Mouse (Mus musculus): ENCODE measurements around the gene Stoml2. TPM values are rescaled to one million over a fixed set of nuclear protein-coding genes. Genes with fewer than 3 reads are reported as not detected.
A peak's percentile ranks its signal among the peaks of the same experiment; 100 is the strongest.

The Stoml2 gene
- total and polyA plus RNA-seq, 3 experiments, result 391 to 480 TPM; not detected in 1

- Histone ChIP-seq H3K79me2 (ENCODE audit: control insufficient read depth, insufficient read depth, low read length, poor library complexity) (peaks cover 9% of the 10 kb centered on the region), H3K4me1 (ENCODE audit: control insufficient read depth in 1 of 2, insufficient read depth in 2 of 2, low read length in 2 of 2) (peaks cover 0 to 9% of the 10 kb centered on the region in 2 experiments; a peak in 2 of 4 replicates), H3K36me3 (ENCODE audit: control insufficient read depth in 1 of 2, insufficient read depth in 2 of 2, low read length in 2 of 2) (peaks cover 2% of the 10 kb centered on the region in 2 experiments; a peak in 3 of 4 replicates), H3K9ac (ENCODE audit: control insufficient read depth, low read depth, low read length, poor library complexity, severe bottlenecking) (no peak overlapping the region), H3K27ac (ENCODE audit: control insufficient read depth, low read depth, low read length) (no peak overlapping the region), H3K4me3 (ENCODE audit: control insufficient read depth in 1 of 2, insufficient read depth in 1 of 2, low read depth in 2 of 2, low read length in 2 of 2) (no peak overlapping the region), H3K27me3 (ENCODE audit: control insufficient read depth in 1 of 2, insufficient read depth in 2 of 2, low read length in 2 of 2) (no peaks in the 10 kb centered on the region), H3K9me3 (replicated peaks; ENCODE audit: insufficient read depth, low read length) (no peaks in the 10 kb centered on the region)
- TF ChIP-seq GATA1 (IDR thresholded peaks at IDR 0.05; ENCODE audit: low read depth, low read length) (no peak), CTCF (IDR thresholded peaks at IDR 0.05 in 2 of 3, conservative IDR thresholded peaks at IDR 0.05 in 1 of 3; ENCODE audit: control insufficient read depth in 1 of 3, insufficient read depth in 1 of 3, low read depth in 2 of 3, low read length in 3 of 3, poor library complexity in 1 of 3, severe bottlenecking in 1 of 3) (peak in 2 of 3 experiments; percentile 16 to 34; a peak in 3 of 6 replicates)
- no peak for DNase-seq (ENCODE audit: low read depth, low spot score)
Observed at GRCm38 (mm10) chr4:43021341-43021740, 10.2 kb downstream of the Stoml2 start.

GRCm38 (mm10) chr4:43020876-43021275 is 10.6 kb downstream of the Stoml2 start:
- no peak overlapping the region for H3K9ac ChIP-seq (ENCODE audit: control insufficient read depth, low read depth, low read length, poor library complexity, severe bottlenecking)
- H3K4me1 ChIP-seq (ENCODE audit: control insufficient read depth in 1 of 2, insufficient read depth in 2 of 2, low read length in 2 of 2), result peaks cover 0 to 9% of the 10 kb centered on the region in 2 experiments; a peak in 2 of 4 replicates
- H3K9me3 ChIP-seq (replicated peaks; ENCODE audit: insufficient read depth, low read length), result no peaks in the 10 kb centered on the region
- peaks cover 9% of the 10 kb centered on the region for H3K79me2 ChIP-seq (ENCODE audit: control insufficient read depth, insufficient read depth, low read length, poor library complexity)
- DNase-seq (ENCODE audit: low read depth, low spot score), result no peak
- TF ChIP-seq MAFK (IDR thresholded peaks at IDR 0.05; ENCODE audit: borderline replicate concordance, low read depth, low read length) (no peak), CTCF (IDR thresholded peaks at IDR 0.05 in 2 of 3, conservative IDR thresholded peaks at IDR 0.05 in 1 of 3; ENCODE audit: control insufficient read depth in 1 of 3, insufficient read depth in 1 of 3, low read depth in 2 of 3, low read length in 3 of 3, poor library complexity in 1 of 3, severe bottlenecking in 1 of 3) (peak in 2 of 3 experiments; percentile 5 to 12; a peak in 1 of 6 replicates)
- H3K27ac ChIP-seq (ENCODE audit: control insufficient read depth, low read depth, low read length), result no peak overlapping the region
- no peak overlapping the region for H3K4me3 ChIP-seq (ENCODE audit: control insufficient read depth in 1 of 2, insufficient read depth in 1 of 2, low read depth in 2 of 2, low read length in 2 of 2)
- H3K36me3 ChIP-seq (ENCODE audit: control insufficient read depth in 1 of 2, insufficient read depth in 2 of 2, low read length in 2 of 2), result peaks cover 2% of the 10 kb centered on the region in 2 experiments; a peak in 3 of 4 replicates
- H3K27me3 ChIP-seq (ENCODE audit: control insufficient read depth in 1 of 2, insufficient read depth in 2 of 2, low read length in 2 of 2), result no peaks in the 10 kb centered on the region

- Histone ChIP-seq H3K9ac (ENCODE audit: control insufficient read depth, low read depth, low read length, poor library complexity, severe bottlenecking) (no peak overlapping the region), H3K79me2 (ENCODE audit: control insufficient read depth, insufficient read depth, low read length, poor library complexity) (peaks cover 6% of the 10 kb centered on the region), H3K4me3 (ENCODE audit: control insufficient read depth in 1 of 2, insufficient read depth in 1 of 2, low read depth in 2 of 2, low read length in 2 of 2) (no peak overlapping the region), H3K27me3 (ENCODE audit: control insufficient read depth in 1 of 2, insufficient read depth in 2 of 2, low read length in 2 of 2) (no peaks in the 10 kb centered on the region), H3K27ac (ENCODE audit: control insufficient read depth, low read depth, low read length) (no peak overlapping the region), H3K4me1 (ENCODE audit: control insufficient read depth in 1 of 2, insufficient read depth in 2 of 2, low read length in 2 of 2) (peaks cover 0 to 6% of the 10 kb centered on the region in 2 experiments; a peak in 2 of 4 replicates), H3K36me3 (ENCODE audit: control insufficient read depth in 1 of 2, insufficient read depth in 2 of 2, low read length in 2 of 2) (peaks cover under 1 to 2% of the 10 kb centered on the region in 2 experiments; a peak in 3 of 4 replicates), H3K9me3 (replicated peaks; ENCODE audit: insufficient read depth, low read length) (no peaks in the 10 kb centered on the region)
- no peak for TF ChIP-seq POLR2AphosphoS5 (IDR thresholded peaks at IDR 0.05; ENCODE audit: borderline replicate concordance, low read depth, low read length)
- TF ChIP-seq TAL1 (IDR thresholded peaks at IDR 0.05; ENCODE audit: low read length), result peak; percentile 36
- TF ChIP-seq RCOR1 (IDR thresholded peaks at IDR 0.05; ENCODE audit: low read depth, low read length), result peak; percentile 11; the same call in 1 of the 2 replicates
- TF ChIP-seq USF1 (IDR thresholded peaks at IDR 0.05; ENCODE audit: low read depth, low read length), result 0 out of 2 replicates have a peak, but pooled peaks have one; percentile 6
- no peak for DNase-seq (ENCODE audit: low read depth, low spot score)
Observed at GRCm38 (mm10) chr4:43019641-43020465, 11.7 kb downstream of the Stoml2 start.

All from MEL (cell line).